Mouse (Mus musculus) megakaryocyte, embryonic 14.5 days (primary cell): ENCODE measurements around the gene Cgas.

Source experiments
- FLI1 ChIP-seq: IDR thresholded peaks from 2 replicates; pipeline ENCODE4 v1.6.1; 2012; ENCODE audit warnings: low read length, inconsistent platforms, mixed read lengths
- GATA1 ChIP-seq: IDR thresholded peaks from 3 replicates; pipeline ENCODE4 v1.6.1; 2012; ENCODE audit warnings: mixed read lengths, low read length, inconsistent platforms, borderline replicate concordance

DNA sequence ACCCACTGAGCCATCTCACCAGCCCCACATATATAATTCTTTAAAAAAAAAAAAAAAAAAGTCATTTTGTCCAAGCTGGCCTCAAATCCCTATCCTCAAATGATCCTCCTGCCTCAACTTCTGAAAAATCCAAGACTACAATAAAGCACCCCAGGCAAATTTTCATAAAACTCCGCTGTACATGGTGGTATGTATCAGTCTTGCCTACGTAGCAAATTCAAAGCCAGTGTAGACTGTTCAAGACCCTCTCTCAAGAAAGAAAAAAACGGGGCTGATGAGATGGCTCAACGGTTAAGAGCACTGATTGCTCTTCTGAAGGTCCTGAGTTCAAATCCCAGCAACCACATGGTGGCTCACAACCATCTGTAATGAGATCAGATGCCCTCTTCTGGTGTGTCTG, 32.8 kb upstream of the Cgas start:
- TF ChIP-seq GATA1: no peak
- no peak for TF ChIP-seq FLI1
